Mouse (Mus musculus) layer of hippocampus, adult 6 months (tissue): ENCODE results near the gene Cox20. TPM values are rescaled to one million over a fixed set of nuclear protein-coding genes. Genes with fewer than 3 reads are reported as not detected.

Experiments used
- long read RNA-seq, 2 experiments: library from polyadenylated mRNA; unstranded; transcript quantifications; one replicate each; pipeline ENCODE4 v2.0.0; 2019 to 2020
- microRNA-seq: library from miRNA; unstranded; fragments of <30 nt; microRNA quantifications from one replicate; pipeline ENCODE4 v1.2.0, GENCODE M21; 2020
- polyA plus RNA-seq: library from polyadenylated mRNA; unstranded; fragments of <200 nt; fragmentation: Nextera tagmentation; gene quantifications from 2 replicates; pipeline ENCODE4 v1.2.3, GENCODE M21; 2021

The Cox20 gene
- polyA plus RNA-seq, result 294 and 405 TPM in 2 replicates
- long read RNA-seq, experiment 1, transcript Cox20-201 (4 exons, 471 nt), result major isoform, 77 of 82 reads
- long read RNA-seq, experiment 1, partial matches to known transcripts, result 1 of 82 reads
- long read RNA-seq, experiment 1, other reads (novel, unspliced or antisense), result 4 of 82 reads
- long read RNA-seq, experiment 2, transcript Cox20-201 (4 exons, 471 nt), result major isoform, 8 of 12 reads
- long read RNA-seq, experiment 2, partial matches to known transcripts, result 0 of 12 reads
- long read RNA-seq, experiment 2, other reads (novel, unspliced or antisense), result 3 of 12 reads

GRCm38 (mm10) chr1:178318389-178319184 lies at the start of gene Cox20:
Cox20 (plus strand) TSS chr1:178319130.

DNA sequence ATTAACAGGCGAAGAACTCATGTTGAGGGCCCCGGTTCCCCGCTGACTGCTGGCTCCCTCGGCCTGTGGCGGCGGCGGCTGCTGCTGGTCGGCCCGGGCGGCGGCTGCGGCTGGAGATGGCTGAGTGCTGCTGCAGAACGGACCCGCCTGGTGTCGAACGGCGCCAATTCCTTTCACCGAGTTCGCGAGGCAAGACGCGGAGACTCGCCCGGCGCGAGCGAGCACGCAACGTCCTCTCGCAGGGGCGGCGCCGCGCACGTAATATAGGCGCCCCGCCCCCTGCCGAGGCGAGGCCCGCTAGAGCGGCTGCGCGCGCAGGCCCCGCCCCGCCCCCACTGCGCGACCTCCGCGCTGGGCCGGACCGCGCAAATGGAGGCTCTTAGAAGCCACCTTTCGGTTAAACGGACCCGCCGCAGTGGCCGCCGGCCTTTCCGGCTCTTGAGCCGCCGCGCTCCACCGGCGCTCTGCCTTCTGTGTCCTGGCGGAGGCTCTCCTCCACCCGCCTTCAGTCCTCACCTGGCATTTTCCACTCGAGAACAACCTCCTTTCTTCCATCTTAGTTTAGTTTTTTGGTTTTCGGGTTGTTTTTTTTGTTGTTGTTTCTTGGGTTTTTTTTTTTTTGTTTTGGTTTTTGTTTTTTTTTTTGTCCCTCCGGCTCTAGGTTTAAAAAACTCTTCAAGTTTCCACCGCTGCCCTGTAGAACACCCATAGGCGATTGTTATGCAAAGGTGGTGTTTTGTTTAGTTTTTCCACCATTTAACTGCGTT lies 18.8 kb downstream of the Cox20 start, which contains the start of gene Hnrnpu:
Gene Hnrnpu (minus strand): TSS at position 247 of the 767 bp plus-strand sequence.

Small RNA genes within 50 kb of the gene (microRNA-seq; reads per million reads assigned to microRNA genes)
- not detected for gene Gm27458

Other genes starting within 250 kb of the Cox20 start
- gene Desi2, start 131.7 kb upstream of the Cox20 start, polyA plus RNA-seq, result 6.5 and 8.6 TPM in 2 replicates
- gene Hnrnpu, start 18.7 kb downstream of the Cox20 start, polyA plus RNA-seq, result 66.0 and 67.8 TPM in 2 replicates
- 6.9 and 8.6 TPM in 2 replicates for gene Efcab2, start 87.0 kb downstream of the Cox20 start, polyA plus RNA-seq
- gene Kif26b, start 210.0 kb downstream of the Cox20 start, polyA plus RNA-seq, result 2.4 and 2.6 TPM in 2 replicates